In the genomic region with DNA sequence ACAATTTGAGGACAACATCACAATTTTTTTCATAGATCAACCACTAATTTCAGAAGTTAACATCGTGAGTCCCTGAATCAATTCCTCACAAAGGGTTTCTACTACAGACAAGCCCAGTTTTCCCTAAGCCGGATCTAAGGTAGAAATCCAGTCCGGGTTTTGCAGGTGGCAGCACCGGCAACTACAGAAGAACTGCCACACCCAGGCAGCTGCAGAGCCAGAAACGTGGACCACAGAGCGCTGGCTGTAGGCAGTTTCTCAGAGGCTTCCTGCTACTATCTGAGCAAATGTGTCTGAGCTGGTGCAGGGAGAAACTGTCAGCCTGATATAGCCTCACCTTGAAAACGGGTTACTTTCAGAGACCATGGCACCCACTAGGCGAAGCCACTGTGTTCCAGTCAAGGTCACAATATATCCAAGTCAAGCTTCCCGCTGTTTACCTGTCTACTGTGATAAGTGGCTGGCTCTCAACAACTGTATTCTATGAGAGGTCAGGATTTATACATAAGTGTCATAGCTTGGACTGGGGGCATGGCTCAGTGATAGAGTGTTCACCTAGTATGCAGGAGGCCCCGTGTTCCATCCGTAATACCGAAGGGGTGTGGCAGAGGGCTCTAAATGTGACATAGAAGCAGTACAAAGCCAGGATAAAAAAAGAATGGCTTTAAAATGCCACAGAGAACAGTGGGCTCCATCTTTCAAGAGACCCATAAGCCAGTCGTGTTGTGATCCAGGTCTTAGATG, we compare ENCODE assay signal across 8 mouse cellular contexts.
A peak's percentile ranks its signal among the peaks of the same experiment; 100 is the strongest.
DNase-seq lines count a peak whose midpoint lies in the region; ATAC-seq and TF ChIP-seq lines count a peak whose summit lies in the region.
"Had no signal": no experiment of that assay in that cellular context is flagged by ENCODE, and none has a peak within 500 bp of the region (broad histone marks: within the 10 kb centered on the region; RNA-seq: fewer than 3 reads in every experiment).

No protein-coding gene starts in this region.

- H3ac ChIP-seq in myocyte (ENCODE audit: control insufficient read depth, insufficient read length) = no peak overlapping the region

- H3K9me3 ChIP-seq in hindbrain, embryonic 15.5 days = no peaks in the 10 kb centered on the region
- H3K9me3 ChIP-seq: embryonic facial prominence, embryonic 15.5 days had no signal

- DNase-seq in ES-CJ7 (ENCODE audit: low read depth, low spot score) (peak; percentile 77), liver (peak; percentile 56)
- DNase-seq in adrenal gland, postnatal 14 days = peak; percentile 59
- DNase-seq in gastrocnemius, postnatal 10 days = peak; percentile 21

- TF ChIP-seq CTCF in testis, adult 2 months (IDR thresholded peaks at IDR 0.05; ENCODE audit: control insufficient read depth, insufficient read depth, insufficient replicate concordance, low read depth, low read length) = no peak

- no peaks in the 10 kb centered on the region for H3K36me3 ChIP-seq in hindbrain, embryonic 15.5 days
- H3K36me3 ChIP-seq in myocyte (ENCODE audit: control insufficient read depth, insufficient read depth) = no peaks in the 10 kb centered on the region
- no peaks in the 10 kb centered on the region for H3K36me3 ChIP-seq in testis, adult 2 months (ENCODE audit: control insufficient read depth, insufficient read depth, low read length)
- H3K36me3 ChIP-seq: embryonic facial prominence, embryonic 15.5 days had no signal

- H3K79me2 ChIP-seq in myocyte (ENCODE audit: control insufficient read depth, insufficient read depth) = no peaks in the 10 kb centered on the region

- peak overlapping the region; percentile 35 for H3K4me2 ChIP-seq in hindbrain, embryonic 15.5 days
- H3K4me2 ChIP-seq in myocyte (ENCODE audit: low read depth) = no peak overlapping the region
- H3K4me2 ChIP-seq: embryonic facial prominence, embryonic 15.5 days had no signal

- TF ChIP-seq POLR2A in myocyte (IDR thresholded peaks at IDR 0.05; ENCODE audit: insufficient read length, low read depth) = no peak
- no peak for TF ChIP-seq POLR2A in testis, adult 2 months (IDR thresholded peaks at IDR 0.05; ENCODE audit: control insufficient read depth, low read depth, low read length)

- no peak overlapping the region for H3K4me3 ChIP-seq in hindbrain, embryonic 15.5 days
- no peak overlapping the region for H3K4me3 ChIP-seq in myocyte
- H3K4me3 ChIP-seq in testis, adult 2 months (ENCODE audit: control insufficient read depth, low read depth, low read length) = no peak overlapping the region; the same call in 1 of the 2 replicates
- H3K4me3 ChIP-seq: embryonic facial prominence, embryonic 15.5 days had no signal

- H3K27me3 ChIP-seq in hindbrain, embryonic 15.5 days = peaks cover 27% of the 10 kb centered on the region
- no peaks in the 10 kb centered on the region for H3K27me3 ChIP-seq in myocyte (ENCODE audit: control insufficient read depth, insufficient read depth, insufficient read length)
- H3K27me3 ChIP-seq in testis, adult 2 months (ENCODE audit: control insufficient read depth, insufficient read depth, low read length) = no peaks in the 10 kb centered on the region

- ATAC-seq in hindbrain, embryonic 15.5 days (ENCODE audit: low FRiP score, low read depth) = peak; percentile 42; the same call in 1 of the 2 replicates

- H3K27ac ChIP-seq in hindbrain, embryonic 15.5 days (replicated peaks) = no peak overlapping the region
- H3K27ac ChIP-seq in testis, adult 2 months (ENCODE audit: control insufficient read depth, insufficient read depth, low read depth, low read length) = peak overlapping the region; percentile 21; the same call in 1 of the 2 replicates
- H3K27ac ChIP-seq: embryonic facial prominence, embryonic 15.5 days had no signal

- no peak overlapping the region for H3K9ac ChIP-seq in hindbrain, embryonic 15.5 days
- H3K9ac ChIP-seq: embryonic facial prominence, embryonic 15.5 days had no signal

- H3K4me1 ChIP-seq in hindbrain, embryonic 15.5 days (replicated peaks) = 0 out of 2 replicates have a peak, but pooled peaks cover 5% of the 10 kb centered on the region
- H3K4me1 ChIP-seq in testis, adult 2 months (ENCODE audit: control insufficient read depth, insufficient read depth, low read length) = no peaks in the 10 kb centered on the region; the same call in 1 of the 2 replicates

- WGBS in hindbrain, embryonic 15.5 days = 38% methylated on average over 13 of the region's 13 CpGs

TF ChIP-seq in myocyte, 11 proteins besides CTCF, POLR2A, EP300 and RAD21:
- TF ChIP-seq POLR2AphosphoS2 (IDR thresholded peaks at IDR 0.05; ENCODE audit: insufficient read length, low read depth) (no peak), MAX (IDR thresholded peaks at IDR 0.05; ENCODE audit: low read depth) (no peak), MYOG (IDR thresholded peaks at IDR 0.05; ENCODE audit: control insufficient read depth in 1 of 3, insufficient read depth in 1 of 3, insufficient read length in 2 of 3, low read depth in 2 of 3) (peak in 2 of 3 experiments; percentile 9 to 67), MYOD1 (IDR thresholded peaks at IDR 0.05; ENCODE audit: control insufficient read depth in 1 of 3, insufficient read length in 2 of 3, low read depth in 2 of 3) (peak in 2 of 3 experiments; percentile 22 to 53)

Comparison
In these comparisons a context has a peak if more than half of its experiments do, and no peak if none do; other contexts are left out.
1. DNase-seq: peak in every context shown above with its lines; median percentile 77 in ES-CJ7; 59 in adrenal gland, postnatal 14 days; 56 in liver; 21 in gastrocnemius, postnatal 10 days.